9 mouse cellular contexts compared by ENCODE assay signal in genomic region chr5:116591346-116592048, GRCm38 (mm10). TPM values are rescaled to one million over a fixed set of nuclear protein-coding genes. Genes with fewer than 3 reads are reported as not detected.
DNase-seq lines count a peak whose midpoint lies in the region; ATAC-seq lines count a peak whose summit lies in the region.
"Had no signal": no experiment of that assay in that cellular context is flagged by ENCODE, and none has a peak within 500 bp of the region (broad histone marks: within the 10 kb centered on the region; RNA-seq: fewer than 3 reads in every experiment).

Gene Srrm4, minus strand, starts transcription at chr5:116591817.

- H3K27me3 ChIP-seq in heart, embryonic 14.5 days (ENCODE audit: control insufficient read depth, insufficient read depth, low read length) = peaks cover 57% of the 10 kb centered on the region
- peaks cover 56% of the 10 kb centered on the region for H3K27me3 ChIP-seq in limb, embryonic 15.5 days
- H3K27me3 ChIP-seq in neural tube, embryonic 12.5 days (replicated peaks) = peaks cover 3% of the 10 kb centered on the region; the same call in 1 of the 2 replicates

- WGBS in heart, embryonic 14.5 days = 2% methylated on average over 53 of the region's 53 CpGs
- 2% methylated on average over 51 of the region's 53 CpGs for WGBS in limb, embryonic 15.5 days
- under 1% methylated on average over 50 of the region's 53 CpGs for WGBS in neural tube, embryonic 12.5 days

- peak; percentile 43 for DNase-seq in kidney, adult 18-20 months
- no peak for DNase-seq in kidney, adult 11 months
- peak; percentile 89 for DNase-seq in embryo, embryonic 9.5 days (ENCODE audit: extremely low spot score)
- peak; percentile 69 for DNase-seq in kidney, postnatal 14 days
- DNase-seq in urinary bladder, postnatal 10 days (ENCODE audit: low spot score) = peak; percentile 20

- no peak within 1 kb of the TSS for H3K9ac ChIP-seq in heart, embryonic 14.5 days (ENCODE audit: low read length)
- H3K9ac ChIP-seq in limb, embryonic 15.5 days = no peak within 1 kb of the TSS
- peak within 1 kb of the TSS; percentile 77 for H3K9ac ChIP-seq in neural tube, embryonic 12.5 days
- H3K9ac ChIP-seq: liver, embryonic 14.5 days had no signal

- H3K4me2 ChIP-seq in heart, embryonic 14.5 days (ENCODE audit: low read length) = peak within 1 kb of the TSS; percentile 46
- peak within 1 kb of the TSS; percentile 35 for H3K4me2 ChIP-seq in limb, embryonic 15.5 days
- H3K4me2 ChIP-seq in neural tube, embryonic 12.5 days (replicated peaks) = peak within 1 kb of the TSS; percentile 77

- H3K27ac ChIP-seq in heart, embryonic 14.5 days (replicated peaks in 1 of 2; ENCODE audit: control insufficient read depth in 1 of 2, insufficient read depth in 1 of 2, low read depth in 2 of 2, low read length in 2 of 2) = no peak within 1 kb of the TSS
- H3K27ac ChIP-seq in limb, embryonic 15.5 days = no peak within 1 kb of the TSS
- H3K27ac ChIP-seq in neural tube, embryonic 12.5 days = peak within 1 kb of the TSS; percentile 96
- H3K27ac ChIP-seq: liver, embryonic 14.5 days had no signal

- ATAC-seq in heart, embryonic 14.5 days (ENCODE audit: insufficient number of reproducible peaks, insufficient read depth, low FRiP score, low read depth) = no peak
- ATAC-seq in limb, embryonic 15.5 days (ENCODE audit: insufficient number of reproducible peaks, low FRiP score, low TSS enrichment, low read depth) = no peak
- peak; percentile 81 for ATAC-seq in neural tube, embryonic 12.5 days (ENCODE audit: low FRiP score, low read depth)

- peaks cover 7% of the 10 kb centered on the region for H3K9me3 ChIP-seq in heart, embryonic 14.5 days (ENCODE audit: control insufficient read depth, low read length)
- no peaks in the 10 kb centered on the region for H3K9me3 ChIP-seq in limb, embryonic 15.5 days
- H3K9me3 ChIP-seq in neural tube, embryonic 12.5 days = no peaks in the 10 kb centered on the region

- no peaks in the 10 kb centered on the region; a peak in 1 of 4 replicates for H3K4me1 ChIP-seq in heart, embryonic 14.5 days (ENCODE audit: control insufficient read depth in 2 of 2, insufficient read depth in 2 of 2, low read length in 2 of 2)
- H3K4me1 ChIP-seq in limb, embryonic 15.5 days = peaks cover 12% of the 10 kb centered on the region
- H3K4me1 ChIP-seq in neural tube, embryonic 12.5 days = peaks cover 36% of the 10 kb centered on the region

- no peaks in the 10 kb centered on the region for H3K36me3 ChIP-seq in heart, embryonic 14.5 days (ENCODE audit: control insufficient read depth, insufficient read depth, low read length)
- no peaks in the 10 kb centered on the region for H3K36me3 ChIP-seq in limb, embryonic 15.5 days
- H3K36me3 ChIP-seq in neural tube, embryonic 12.5 days = no peaks in the 10 kb centered on the region

- peak within 1 kb of the TSS in 1 of 2 experiments; percentile 16; a peak in 2 of 4 replicates for H3K4me3 ChIP-seq in heart, embryonic 14.5 days (ENCODE audit: control insufficient read depth in 1 of 2, insufficient read depth in 1 of 2, low read depth in 1 of 2, low read length in 2 of 2)
- peak within 1 kb of the TSS; percentile 17 for H3K4me3 ChIP-seq in limb, embryonic 15.5 days
- H3K4me3 ChIP-seq in neural tube, embryonic 12.5 days = peak within 1 kb of the TSS; percentile 64

RNA-seq across cellular contexts. Expression of gene Srrm4, which starts in this region (rescaled TPM):
- polyA plus RNA-seq in heart, embryonic 14.5 days (2014; fragmentation: Nextera tagmentation; extraction: Ambion mirVana) = 0.73 and 0.88 TPM in 2 replicates
- 0.36 and 0.59 TPM in 2 replicates for polyA plus RNA-seq in limb, embryonic 15.5 days (2015; fragmentation: Nextera tagmentation; extraction: Ambion mirVana)
- polyA plus RNA-seq in neural tube, embryonic 12.5 days (2016; fragmentation: Nextera tagmentation; extraction: Ambion mirVana) = 23.7 and 25.0 TPM in 2 replicates

Comparison
In these comparisons a context has a peak if more than half of its experiments do, and no peak if none do; other contexts are left out.
1. RNA of gene Srrm4 (polyA plus RNA-seq): 23.7 to 25.0 TPM in neural tube, embryonic 12.5 days; 0.73 to 0.88 TPM in heart, embryonic 14.5 days and 0.36 to 0.59 TPM in limb, embryonic 15.5 days; every median in the first group is over 10 times any median in the second.
2. Peak in every context shown above with its lines, with median percentiles within 50 percentile points of each other: H3K4me2 ChIP-seq.